Mouse (Mus musculus): ENCODE measurements around the gene Gcnt2.

Gcnt2 gene

DNA sequence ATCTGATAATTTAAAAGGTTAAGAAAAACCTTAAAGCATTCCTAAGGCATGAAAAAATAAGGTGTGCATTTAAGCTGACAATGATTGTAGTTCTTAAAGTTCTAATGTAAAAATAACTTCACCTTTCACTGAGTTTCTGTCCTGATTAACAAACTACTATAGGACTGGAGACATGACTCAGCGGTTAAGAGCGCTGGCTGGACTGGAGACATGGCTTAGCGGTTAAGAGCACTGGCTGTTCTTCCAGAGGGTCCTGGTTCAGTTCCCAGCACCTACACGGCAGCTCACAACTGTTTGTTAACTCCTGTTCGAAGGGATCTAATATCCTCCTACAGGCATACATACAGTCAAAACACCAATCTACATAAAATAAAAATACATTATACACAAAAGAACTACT, 142.4 kb downstream of the Gcnt2 start:
- DNase-seq, result no peak

GRCm38 (mm10) chr13:41006244-41006643, 146.7 kb downstream of the Gcnt2 start:
- DNase-seq, result no peak

DNA sequence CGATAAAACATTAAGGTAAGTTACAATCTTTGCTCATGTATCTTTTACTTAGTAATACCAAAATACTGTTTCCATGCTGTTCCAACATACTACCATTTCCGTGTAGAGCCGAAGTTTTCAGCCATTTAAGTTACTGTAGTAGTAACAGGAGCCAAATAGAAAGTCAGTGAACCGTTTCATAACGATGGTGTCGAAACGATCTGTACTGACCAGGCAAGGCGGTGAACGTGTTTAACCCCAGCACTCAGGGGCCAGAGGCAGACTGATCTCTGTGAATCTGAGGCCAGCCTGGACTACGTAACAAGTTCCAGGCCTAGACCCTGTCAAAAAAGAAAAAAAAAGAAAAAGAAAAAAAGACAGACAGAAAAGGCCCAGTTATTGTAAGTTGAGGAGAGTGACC, 148.7 kb downstream of the Gcnt2 start:
- DNase-seq, result no peak

DNA sequence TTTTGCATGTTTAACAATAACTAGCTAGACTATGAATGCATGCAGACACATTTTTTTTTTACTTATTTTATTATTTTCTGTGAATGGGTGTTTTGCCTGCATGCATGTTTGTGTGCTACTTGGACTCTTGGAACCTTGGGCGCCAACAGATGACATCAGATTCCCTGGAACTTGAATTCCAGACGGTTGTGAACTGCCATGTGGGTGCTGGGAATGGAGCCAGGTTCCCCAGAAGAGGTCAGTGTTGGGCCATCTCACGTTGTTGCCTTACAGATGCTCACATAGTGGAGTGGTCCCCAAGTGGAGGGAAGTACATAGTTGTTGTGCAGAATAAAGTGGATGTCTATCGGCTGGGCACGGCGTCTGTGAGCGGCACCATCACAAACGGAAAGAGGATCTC, 149.4 kb downstream of the Gcnt2 start:
- no peak for DNase-seq
